Comparison of ENCODE assay signal across 13 mouse cellular contexts in genomic region chr10:87750321-87750720, GRCm38 (mm10).
A peak's percentile ranks its signal among the peaks of the same experiment; 100 is the strongest.
DNase-seq lines count a peak whose midpoint lies in the region.
"Had no signal": no experiment of that assay in that cellular context is flagged by ENCODE, and none has a peak within 500 bp of the region (broad histone marks: within the 10 kb centered on the region; RNA-seq: fewer than 3 reads in every experiment).

No protein-coding gene starts in this region.

- peak; percentile 31 to 41 for DNase-seq in adrenal gland, adult (ENCODE audit: inconsistent age in 2 of 2, low spot score in 1 of 2)
- DNase-seq in adrenal gland, adult 8-10 months, result no peak
- DNase-seq in kidney, adult 11 months, result peak; percentile 8
- no peak for DNase-seq in kidney, postnatal 14 days
- DNase-seq in 3T3-L1 (ENCODE audit: low read depth, low spot score) (peak; percentile 14), MN1 (ENCODE audit: low spot score) (no peak)
- DNase-seq in skeletal muscle tissue, adult 2 months (ENCODE audit: low read depth, low spot score), result peak; percentile 65
- DNase-seq: adrenal gland, postnatal 10 days; cerebellum, adult 9-10 months; heart, postnatal 10 days; liver, embryonic 13.5 days; lung, embryonic 14.5 days; thymus, postnatal 25 days had no signal

Comparison
In these comparisons a context has a peak if more than half of its experiments do, and no peak if none do; other contexts are left out.
1. DNase-seq: peak in adrenal gland, adult (2 of 2), kidney, adult 11 months (single experiment), 3T3-L1 (single experiment) and skeletal muscle tissue, adult 2 months (single experiment); none in adrenal gland, adult 8-10 months (single experiment), kidney, postnatal 14 days (single experiment) and MN1 (single experiment).